Mouse (Mus musculus): Measurements from ENCODE around the gene Tnfaip8l3.
"Not testable (repeated sequence)": the region's sequence is repeated elsewhere in the genome, so short reads cannot be mapped to it uniquely, and the experiment has no call there.

The Tnfaip8l3 gene

DNA sequence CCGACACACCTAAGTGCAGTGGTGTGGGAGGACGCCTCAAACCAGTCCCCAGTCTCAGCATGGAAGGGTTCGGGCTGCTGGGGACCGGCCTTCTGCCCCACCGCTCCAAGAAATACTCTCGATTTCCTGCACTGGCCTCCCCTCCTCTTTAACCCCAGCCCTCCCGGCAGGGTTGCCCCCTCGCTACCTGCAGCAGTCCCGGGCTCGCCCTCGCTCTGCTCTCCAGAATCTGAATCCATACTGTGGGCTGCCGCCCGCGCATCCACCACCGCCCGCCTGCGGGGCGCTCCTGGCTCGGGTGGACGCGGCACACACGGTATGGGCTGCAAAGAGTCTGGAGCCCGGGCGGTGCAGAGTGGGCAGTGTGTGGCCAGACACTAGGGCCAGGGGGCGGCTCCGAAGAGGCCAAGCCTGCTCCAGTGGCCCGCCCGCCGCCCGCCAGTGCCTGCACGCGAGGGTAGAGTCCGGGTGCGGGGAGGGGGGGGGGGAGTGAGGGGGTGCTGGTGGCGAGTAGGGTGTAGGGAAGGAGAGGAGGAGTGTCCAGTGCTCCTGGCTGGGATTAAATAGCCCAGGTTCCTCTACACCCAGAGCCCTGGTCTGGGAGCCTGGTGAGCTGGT is at the start of gene Tnfaip8l3:
Gene Tnfaip8l3, minus strand, starts transcription at position 357 of the 618 bp plus-strand sequence.
- DNase-seq (ENCODE audit: low spot score in 2 of 2) = no peak

DNA sequence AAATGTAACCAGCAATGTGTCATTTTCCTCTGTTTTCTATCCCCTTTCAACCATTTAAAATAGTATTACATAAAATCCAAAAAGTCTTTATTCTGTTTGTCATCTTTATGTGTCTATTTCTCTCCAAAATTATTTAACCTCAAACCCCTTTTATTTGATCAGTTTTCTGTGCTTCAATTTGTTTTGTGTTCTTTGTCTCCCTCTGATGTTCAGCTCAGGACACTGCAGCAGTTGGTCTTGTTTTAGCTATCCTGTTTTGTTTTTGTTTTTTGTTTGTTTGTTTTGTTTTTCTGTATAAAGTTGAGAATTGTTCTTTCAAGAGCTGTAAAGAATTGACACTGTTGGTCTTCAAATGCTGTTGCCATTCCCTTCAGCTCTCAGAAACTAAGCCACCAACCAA is 44.5 kb upstream of the Tnfaip8l3 start:
- no peak for DNase-seq (ENCODE audit: low spot score in 2 of 2)

DNA sequence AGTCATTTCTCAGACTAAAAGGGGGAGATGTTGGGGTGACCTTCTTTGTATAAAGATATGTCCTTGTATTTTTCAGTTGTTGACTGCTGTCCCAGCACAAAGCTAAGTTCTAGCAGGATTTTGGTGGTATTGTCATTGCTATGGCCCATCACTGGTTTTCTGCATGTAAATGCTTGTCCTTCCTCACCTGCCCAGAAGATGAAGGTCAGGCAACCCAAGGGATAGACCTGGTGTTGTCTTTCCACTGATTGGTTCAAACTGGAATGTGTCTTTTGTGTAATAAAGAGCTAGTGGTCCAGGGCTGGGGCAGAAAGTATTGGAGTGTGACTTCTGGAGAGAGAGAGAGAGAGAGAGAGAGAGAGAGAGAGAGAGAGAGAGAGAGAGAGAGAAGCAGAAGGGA is 30.4 kb upstream of the Tnfaip8l3 start:
- no peak for DNase-seq (ENCODE audit: low spot score in 2 of 2)

DNA sequence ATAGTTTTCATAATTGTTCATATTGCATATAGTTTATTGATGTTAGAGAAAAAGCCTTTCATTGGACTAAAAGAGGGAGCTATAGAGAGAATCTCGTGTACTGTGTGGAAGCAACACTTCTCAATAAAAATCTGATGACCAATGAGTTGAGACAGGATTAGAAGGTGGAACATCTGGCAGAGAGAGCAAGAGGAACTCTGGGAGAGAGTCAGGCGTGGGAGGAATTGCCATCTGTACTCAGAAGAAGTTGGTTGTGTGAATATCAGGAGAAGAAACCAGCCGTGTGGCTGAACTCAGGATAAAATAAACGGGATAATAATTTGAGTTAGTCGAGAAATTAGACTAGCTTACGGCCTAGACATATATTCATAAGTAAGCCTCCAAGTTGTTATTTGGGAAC is 28.9 kb upstream of the Tnfaip8l3 start:
- DNase-seq (ENCODE audit: low spot score in 2 of 2) = no peak

DNA sequence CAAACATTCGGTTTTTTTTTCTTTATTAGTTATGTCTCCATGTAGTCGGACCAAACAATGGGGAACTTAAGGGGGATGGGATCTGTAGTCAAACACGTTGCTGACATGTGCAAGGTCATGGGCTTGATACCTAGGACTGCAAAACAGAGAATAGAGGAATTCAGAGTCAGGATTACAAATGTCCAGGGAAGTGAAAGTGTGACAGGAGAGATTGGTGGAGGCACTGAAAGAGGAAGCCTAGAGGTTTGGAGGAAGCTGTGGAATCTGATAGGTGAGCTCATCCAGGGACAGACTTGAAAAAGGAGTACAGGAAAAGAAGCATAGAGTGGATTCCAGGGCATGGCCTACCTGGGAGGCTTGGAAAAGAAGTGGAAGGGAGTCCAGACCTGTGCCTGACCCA is 16.1 kb upstream of the Tnfaip8l3 start:
- DNase-seq (ENCODE audit: low spot score in 2 of 2) = no peak

DNA sequence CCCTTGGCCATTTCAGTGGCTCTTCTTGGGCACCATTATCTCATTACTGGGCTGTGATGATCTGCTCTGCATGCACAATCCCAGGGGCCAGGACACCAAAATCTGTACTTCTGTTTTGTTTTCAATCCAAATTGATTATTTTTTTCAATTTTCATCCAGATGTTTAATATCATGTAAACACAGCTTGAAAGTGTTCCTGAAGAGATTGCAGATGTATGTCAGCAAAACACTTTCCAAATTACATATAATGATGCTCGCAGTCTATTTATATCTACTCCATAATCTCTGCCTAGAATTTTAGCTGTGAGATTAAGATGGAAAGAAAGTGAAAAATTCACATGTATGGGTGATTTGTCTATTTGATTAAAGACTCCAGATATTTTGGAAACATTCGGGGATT is 9.6 kb upstream of the Tnfaip8l3 start:
- DNase-seq (ENCODE audit: low spot score in 2 of 2) = no peak

DNA sequence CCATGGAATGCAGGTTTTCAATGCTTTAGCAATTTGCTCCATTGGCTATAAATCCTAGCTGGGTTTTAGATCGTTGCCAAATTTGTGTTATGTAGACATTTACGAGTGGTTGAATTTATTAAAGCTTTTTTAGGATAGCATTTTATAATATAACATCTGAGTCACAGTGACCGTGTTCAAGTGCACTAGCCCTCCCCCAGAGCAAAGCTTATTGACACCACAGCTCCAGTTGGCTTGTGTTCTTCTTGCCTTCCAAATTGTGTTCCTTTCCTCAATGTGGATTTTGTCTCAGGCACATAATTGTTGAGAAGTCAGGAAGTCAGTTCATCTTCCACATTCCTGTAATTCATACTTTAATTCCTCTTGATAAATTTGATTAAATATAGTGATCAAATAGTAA is 6.7 kb upstream of the Tnfaip8l3 start:
- no peak for DNase-seq (ENCODE audit: low spot score in 2 of 2)

DNA sequence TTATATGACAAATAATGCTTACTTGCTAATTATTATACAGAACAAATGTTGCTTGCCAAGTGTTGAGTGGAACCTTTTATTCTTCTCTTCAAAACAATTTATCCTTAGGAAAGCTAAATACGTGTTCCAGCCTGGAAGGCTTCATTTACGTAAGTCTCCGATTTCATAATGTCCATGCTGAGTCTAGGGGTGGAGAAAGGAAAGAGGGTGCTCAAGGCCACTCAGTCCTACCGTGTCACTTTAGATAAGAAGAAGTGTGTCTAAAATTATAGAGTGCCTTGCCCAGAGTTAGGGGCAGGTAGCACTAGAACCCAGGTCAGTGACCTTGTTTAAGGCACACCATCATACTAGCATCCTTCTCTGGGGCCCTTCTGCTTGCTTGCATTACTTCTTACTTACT is 5.5 kb upstream of the Tnfaip8l3 start:
- no peak for DNase-seq (ENCODE audit: low spot score in 2 of 2)

DNA sequence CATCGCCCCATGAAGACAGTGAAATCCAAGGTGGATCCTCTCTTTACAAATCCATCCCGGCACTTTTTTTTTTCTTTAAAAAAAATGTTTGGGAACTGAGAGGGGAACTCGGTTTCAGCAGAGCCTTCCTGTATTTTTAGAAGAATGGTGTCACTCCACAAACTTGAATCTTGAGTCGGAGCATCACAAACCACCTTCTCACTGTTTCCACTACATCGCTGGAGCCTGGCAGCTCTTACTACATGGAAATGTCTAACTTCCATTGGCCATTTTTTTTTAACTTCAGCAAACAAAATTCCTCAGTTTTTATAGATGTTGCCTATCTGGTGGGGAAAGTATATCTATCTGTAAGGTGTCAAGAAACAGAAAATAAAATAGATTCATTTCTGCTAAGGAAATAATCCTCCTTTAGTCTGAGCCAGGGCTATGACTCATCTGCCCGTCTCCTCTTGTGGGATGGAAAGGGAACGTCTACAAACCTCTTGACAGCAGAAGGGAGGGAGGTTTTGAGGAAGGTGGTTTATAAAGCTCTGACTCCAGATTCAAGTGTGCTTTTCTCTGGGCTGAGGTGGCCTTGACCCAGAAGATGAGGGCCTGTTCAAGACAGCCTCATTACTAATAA is 3.4 kb upstream of the Tnfaip8l3 start:
- DNase-seq (ENCODE audit: low spot score in 2 of 2) = no peak

DNA sequence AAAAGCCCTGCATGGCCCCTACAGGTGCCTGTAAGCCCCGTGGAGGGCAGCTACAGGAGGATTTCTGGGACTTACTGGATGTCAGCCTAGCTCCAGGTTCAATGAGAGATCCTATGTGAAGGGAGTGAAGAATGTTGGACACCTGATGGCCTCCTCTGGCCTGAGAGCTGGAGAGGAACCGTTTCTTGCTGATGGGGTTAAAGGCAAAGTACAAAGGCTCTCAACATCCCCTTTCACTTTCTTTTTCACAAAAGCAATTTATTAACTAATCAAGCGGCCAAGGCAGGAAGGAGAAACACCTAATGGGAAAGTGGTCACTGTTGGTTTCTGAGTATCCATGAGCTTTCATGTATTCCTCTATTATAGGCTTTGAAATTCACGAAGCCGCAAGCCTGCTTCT is 1.0 kb upstream of the Tnfaip8l3 start:
- no peak for DNase-seq (ENCODE audit: low spot score in 2 of 2)

DNA sequence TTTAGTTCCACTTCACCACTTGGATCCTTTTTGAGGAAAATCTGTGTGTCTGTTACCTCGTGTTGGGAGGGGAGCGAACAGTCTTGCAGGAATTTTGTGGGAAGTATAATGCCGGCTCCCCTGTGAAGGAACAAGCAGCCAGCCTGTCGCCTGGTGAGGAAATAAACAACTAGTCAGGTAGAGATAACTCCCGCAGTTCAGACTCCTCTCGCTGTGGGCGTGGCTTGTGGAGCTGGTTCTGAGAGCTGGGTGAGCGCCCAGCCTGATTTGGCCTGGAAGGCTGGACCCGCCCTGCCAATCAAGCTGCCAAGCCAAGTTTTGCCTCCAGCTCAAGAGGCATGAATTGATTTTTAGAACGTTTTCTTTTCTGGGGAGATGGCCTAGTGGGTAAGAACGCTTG is 589 bp upstream of the Tnfaip8l3 start:
- DNase-seq (ENCODE audit: low spot score in 2 of 2) = no peak

DNA sequence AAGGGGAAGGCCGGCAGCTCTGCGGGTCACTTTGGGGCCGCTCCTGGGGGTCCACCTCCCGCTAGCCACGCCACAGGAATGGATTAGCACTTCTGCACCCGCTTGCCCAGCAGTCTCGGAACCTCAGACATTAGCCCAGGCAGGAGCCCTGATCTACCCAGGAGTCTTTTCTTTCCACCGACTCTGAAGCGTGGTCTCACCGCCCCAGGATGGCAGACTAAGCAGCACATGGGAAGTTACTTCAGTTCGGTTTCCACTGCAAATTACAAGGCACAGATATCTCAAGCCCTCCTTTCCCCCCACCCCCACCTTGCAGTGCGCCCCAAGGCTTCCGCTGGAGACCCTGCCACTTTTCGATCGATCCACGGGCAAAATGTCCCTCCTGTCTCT is 551 bp downstream of the Tnfaip8l3 start:
- no peak for DNase-seq (ENCODE audit: low spot score in 2 of 2)

DNA sequence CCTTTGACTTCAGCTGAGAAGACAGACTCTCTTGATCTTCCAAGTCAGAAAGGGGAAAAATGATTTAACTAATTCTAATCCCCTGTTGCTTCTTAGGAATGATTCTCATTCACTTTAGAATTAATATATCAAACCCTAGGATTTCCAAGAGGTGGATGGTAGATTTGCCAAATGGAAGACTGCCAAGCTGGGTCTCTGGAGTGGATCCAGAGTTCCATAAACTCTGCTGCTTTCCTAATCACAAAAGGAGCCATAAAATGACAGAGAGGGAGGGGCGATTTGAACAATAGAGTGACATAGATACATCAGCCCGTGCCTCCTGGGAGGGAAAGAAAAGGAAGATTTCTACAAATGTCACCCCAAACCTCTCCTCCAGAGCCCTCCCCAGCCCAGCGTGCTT is 3.4 kb downstream of the Tnfaip8l3 start:
- no peak for DNase-seq (ENCODE audit: low spot score in 2 of 2)

DNA sequence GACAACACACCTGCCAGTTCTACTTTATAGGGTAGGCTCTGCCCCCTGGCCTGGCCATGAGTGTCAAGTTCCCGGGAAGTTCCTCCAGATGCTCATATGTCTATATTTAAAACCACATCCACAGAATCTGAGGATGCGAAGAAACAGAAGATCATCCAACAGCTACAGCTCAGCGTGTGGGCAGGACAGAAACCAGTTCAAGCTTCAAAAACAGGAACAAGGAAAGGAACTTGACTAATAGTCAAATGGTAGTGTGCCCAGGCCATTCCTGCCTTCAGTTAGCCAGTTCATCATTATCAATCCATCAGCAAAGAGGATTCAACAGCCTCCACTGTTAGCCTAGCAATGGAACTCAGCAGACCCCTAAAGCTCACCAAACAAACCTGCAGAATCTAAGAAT is 4.5 kb downstream of the Tnfaip8l3 start:
- DNase-seq (ENCODE audit: low spot score in 2 of 2) = no peak

DNA sequence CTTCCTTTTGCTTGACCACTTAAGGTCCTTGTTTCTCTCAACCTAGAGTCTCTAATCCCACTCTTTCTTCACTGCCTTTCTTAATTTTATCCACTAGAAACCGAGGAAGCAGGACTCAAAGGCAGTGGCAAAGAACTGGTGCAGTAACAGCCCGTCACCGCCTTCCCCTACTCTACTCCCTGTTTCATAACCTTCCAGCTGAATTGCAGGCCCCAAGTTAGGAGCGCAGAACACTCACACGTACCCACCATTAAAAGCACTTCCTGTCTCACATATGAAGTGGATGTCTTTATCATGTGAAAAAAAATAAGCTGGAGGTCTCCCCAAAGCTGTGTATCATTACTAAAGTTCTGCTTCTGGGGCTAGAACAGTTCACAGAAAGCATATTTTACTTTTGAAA is 6.5 kb downstream of the Tnfaip8l3 start:
- DNase-seq (ENCODE audit: low spot score in 2 of 2) = no peak

DNA sequence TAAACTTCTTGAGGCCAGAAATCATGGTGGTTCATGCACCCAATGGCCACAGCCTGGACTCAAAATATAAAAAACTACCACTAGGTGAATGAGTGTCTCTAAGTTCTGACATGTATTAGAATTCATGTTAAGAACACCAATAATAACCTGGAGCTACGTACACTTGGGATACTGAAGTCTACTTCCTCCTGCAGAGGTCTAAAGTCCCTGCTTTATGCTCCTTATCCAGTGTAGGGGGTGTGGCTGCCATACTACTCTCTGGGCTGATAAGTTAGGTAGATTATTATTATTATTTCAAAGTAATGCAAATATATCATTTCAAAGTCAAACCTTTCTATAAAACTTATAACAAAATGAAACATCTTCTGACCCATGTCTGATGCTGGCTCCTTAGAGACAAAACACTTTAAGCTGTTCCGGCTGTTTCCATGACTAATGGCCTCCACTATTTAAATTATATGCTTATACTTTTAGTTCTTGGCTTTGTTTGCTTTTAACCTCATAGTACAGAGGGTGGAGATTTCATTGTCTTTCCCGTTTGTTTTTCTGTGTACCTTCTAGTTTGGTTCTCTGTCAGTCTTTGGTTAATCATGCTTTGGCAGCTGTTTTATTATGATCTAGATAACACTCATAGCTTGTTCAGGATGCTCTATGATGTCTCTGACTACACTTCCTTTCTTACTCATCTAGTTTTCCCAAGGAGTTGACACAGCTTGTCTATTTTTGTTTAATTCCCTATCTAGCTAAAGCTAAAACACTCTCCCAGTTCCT is 16.7 kb downstream of the Tnfaip8l3 start:
- DNase-seq (ENCODE audit: low spot score in 2 of 2) = no peak

DNA sequence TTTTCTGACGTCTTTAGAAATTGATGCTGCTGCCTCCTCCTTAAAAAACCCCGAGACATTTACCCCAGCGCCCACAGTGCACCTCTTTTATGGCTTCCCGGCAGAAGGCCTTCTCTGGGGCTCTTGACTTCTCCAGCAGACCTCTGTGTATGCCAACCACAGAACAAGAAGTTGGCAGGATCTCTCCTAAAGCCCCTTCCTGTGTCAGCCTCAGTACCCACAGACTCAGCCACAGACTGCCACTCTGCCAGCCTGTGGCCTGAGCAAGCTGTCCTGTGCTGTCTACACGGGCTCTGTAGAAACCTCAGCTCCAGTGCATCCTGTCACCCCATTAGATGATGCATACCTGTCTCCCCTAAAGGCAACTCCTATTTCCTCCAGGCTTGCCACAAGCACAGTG is 19.2 kb downstream of the Tnfaip8l3 start:
- no peak for DNase-seq (ENCODE audit: low spot score in 2 of 2)

DNA sequence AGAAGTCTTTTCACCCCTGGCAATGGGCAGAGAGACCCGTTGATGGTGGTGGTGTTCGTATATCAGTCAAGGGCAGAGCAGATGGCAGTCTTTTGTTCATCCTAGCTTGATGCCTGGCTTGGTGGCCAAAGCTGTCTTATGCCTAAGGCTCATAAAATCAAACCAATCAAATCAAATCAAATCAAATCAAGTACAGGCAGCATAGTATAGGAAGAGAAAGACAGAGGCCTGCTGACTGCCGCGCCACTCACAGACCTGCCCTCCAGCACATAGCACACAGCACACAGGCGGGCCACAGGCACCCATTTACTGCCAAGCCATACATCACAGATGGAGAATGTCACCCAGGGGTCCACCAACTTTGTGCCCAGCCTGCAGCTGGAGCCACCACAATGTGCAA is 25.1 kb downstream of the Tnfaip8l3 start:
- no peak for DNase-seq (ENCODE audit: low spot score in 2 of 2)

DNA sequence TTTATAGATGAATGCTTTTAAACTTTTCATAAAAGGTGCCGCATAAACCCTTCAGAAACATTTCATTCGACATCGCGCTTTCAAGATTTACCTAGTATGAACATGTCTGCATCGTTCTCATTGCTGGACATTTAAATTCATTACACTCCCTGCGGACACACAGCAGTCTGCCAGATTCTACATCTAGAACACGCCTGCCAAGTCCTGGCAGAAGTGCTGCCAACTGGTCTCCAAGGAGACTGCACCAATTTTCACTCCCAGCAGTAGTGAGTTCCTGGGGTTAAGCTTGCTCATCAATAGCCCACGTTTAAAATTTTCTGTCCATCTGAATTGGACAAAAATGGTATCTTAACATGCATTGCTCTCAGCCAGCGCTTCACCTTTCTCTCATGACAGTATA is 30.5 kb downstream of the Tnfaip8l3 start:
- DNase-seq (ENCODE audit: low spot score in 2 of 2) = no peak

DNA sequence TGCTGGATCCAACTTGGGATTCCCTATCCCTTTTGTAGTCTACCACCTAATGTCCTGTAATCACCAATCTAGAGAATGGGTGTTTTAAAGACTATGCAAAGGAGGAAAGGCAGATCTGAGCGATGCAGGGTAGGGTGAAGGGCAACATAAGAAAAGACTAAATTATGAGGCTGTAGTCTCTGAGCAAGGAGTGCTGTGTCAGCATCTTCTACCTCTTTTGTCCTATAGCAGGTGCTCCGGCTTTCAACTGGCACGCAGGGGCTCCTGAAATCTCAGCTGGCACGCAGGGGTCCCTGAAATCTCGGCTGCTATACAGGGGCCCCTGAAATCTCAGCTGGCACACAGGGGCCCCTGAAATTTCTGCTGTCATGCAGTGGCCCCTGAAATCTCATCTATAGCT is 33.5 kb downstream of the Tnfaip8l3 start:
- no peak for DNase-seq (ENCODE audit: low spot score in 2 of 2)

DNA sequence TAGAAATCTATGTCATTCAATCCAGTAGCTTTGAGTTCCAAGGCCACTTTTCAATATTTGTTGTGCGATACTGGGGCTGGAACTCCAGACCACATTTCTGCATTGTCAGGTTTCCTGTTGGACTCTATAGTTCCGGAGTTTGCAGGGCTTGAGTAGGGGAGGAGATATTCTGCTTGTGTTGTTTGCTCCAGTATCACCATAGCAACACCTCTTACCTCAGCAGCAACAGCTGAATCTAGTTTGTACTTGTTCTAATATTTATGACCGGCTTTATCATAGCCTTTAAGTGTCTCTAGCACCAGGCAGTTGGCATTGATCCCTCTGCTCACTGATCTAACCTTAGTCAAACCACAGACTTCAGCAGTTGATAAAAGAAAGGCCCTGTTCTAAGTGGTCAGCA is 45.4 kb downstream of the Tnfaip8l3 start:
- no peak for DNase-seq (ENCODE audit: low spot score in 2 of 2)

DNA sequence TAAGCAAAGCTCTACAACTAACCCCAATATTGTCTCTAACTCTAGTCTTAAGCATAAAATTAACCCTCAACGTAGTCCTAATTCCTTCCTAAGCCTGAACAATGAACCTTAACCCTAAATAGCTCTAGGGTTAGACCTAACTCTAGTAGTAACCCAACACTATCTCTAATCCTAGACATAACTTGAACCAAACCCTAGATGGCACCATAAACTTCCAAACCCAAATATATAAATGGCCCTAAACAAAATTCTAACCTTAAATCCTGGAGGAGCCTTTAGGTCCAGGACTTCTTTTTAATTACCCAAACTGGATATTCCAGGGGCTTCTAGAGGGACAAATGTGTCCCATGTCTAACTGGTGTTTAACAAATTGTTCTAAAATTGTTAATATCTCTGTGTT is 73.7 kb downstream of the Tnfaip8l3 start:
- no peak for DNase-seq (ENCODE audit: low spot score in 2 of 2)

DNA sequence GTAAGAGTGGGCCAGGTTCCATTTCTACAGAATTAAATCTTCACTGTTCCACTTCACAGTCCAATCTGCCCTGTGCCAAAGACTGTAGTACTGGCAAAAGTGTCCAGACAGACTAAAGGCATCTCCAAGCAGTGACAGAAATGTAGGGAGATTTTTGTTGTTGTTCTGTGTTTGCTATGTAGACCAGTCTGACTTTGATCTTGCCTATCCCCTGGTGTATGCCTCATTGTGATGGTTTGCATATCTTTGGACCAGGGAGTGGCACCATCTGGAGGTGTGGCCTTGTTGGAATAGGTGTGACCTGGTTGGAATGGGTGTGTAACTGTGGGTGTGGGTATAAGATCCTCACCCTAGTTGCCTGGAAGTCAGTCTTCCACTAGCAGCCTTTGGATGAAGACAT is 75.6 kb downstream of the Tnfaip8l3 start:
- DNase-seq (ENCODE audit: low spot score in 2 of 2) = not testable (repeated sequence)
